27 mouse cellular contexts compared by ENCODE assay signal in the genomic region with DNA sequence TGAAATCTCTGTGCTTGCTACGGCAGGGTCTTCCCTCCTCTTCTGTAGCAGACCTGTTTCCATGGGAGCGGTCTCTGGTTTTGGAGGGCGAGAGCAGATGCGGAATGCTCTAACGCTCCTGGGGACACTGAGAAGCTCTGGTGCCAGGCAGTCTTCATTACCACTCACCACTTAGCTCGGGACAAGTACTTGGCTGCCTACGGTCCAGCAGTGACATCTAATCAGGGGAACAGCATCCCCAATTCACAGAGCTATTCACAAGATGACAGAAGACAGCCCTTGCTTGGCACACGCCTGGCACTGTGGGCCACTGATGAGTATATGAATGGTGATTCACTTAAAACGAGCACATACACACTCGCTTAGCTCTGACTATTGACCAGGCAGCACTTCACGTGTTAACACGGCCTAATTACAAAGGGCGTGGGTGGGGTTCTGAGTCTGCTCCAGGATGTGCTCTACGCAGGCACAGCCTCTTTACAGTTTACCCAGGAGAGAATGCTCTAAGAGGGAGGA. TPM values are rescaled to one million over a fixed set of nuclear protein-coding genes. Genes with fewer than 3 reads are reported as not detected.
DNase-seq lines count a peak whose midpoint lies in the region; ATAC-seq and TF ChIP-seq lines count a peak whose summit lies in the region.
"Had no signal": no experiment of that assay in that cellular context is flagged by ENCODE, and none has a peak within 500 bp of the region (broad histone marks: within the 10 kb centered on the region; RNA-seq: fewer than 3 reads in every experiment).

No protein-coding gene starts in this region.

- TF ChIP-seq EP300 in heart, postnatal 0 days (IDR thresholded peaks at IDR 0.05; ENCODE audit: low read depth): no peak
- no peak for TF ChIP-seq EP300 in stomach, postnatal 0 days (optimal IDR thresholded peaks at IDR 0.05)

- no peaks in the 10 kb centered on the region for H3K27me3 ChIP-seq in heart, embryonic 12.5 days (replicated peaks)
- no peaks in the 10 kb centered on the region for H3K27me3 ChIP-seq in heart, postnatal 0 days (ENCODE audit: control insufficient read depth, insufficient read depth, low read length)
- no peaks in the 10 kb centered on the region for H3K27me3 ChIP-seq in stomach, postnatal 0 days (ENCODE audit: control insufficient read depth, insufficient read depth, low read length)
- H3K27me3 ChIP-seq in hindbrain, embryonic 16.5 days (replicated peaks; ENCODE audit: control insufficient read depth, insufficient read depth, low read length): no peaks in the 10 kb centered on the region
- H3K27me3 ChIP-seq: CH12.LX; embryonic facial prominence, embryonic 13.5 days; forebrain, embryonic 12.5 days; forebrain, embryonic 15.5 days; heart, embryonic 13.5 days; hindbrain, embryonic 13.5 days had no signal

- TF ChIP-seq CTCF in heart, postnatal 0 days (IDR thresholded peaks at IDR 0.05; ENCODE audit: low read depth): no peak
- no peak for TF ChIP-seq CTCF in stomach, postnatal 0 days (IDR thresholded peaks at IDR 0.05; ENCODE audit: low read depth)

- H3K9me3 ChIP-seq in heart, embryonic 12.5 days (replicated peaks): no peaks in the 10 kb centered on the region
- H3K9me3 ChIP-seq in heart, postnatal 0 days (replicated peaks; ENCODE audit: control insufficient read depth, low read length): no peaks in the 10 kb centered on the region
- no peaks in the 10 kb centered on the region for H3K9me3 ChIP-seq in stomach, postnatal 0 days (ENCODE audit: control insufficient read depth, low read length)
- H3K9me3 ChIP-seq in hindbrain, embryonic 16.5 days (ENCODE audit: control insufficient read depth, low read length): no peaks in the 10 kb centered on the region
- H3K9me3 ChIP-seq: embryonic facial prominence, embryonic 10.5 days; embryonic facial prominence, embryonic 13.5 days; forebrain, embryonic 12.5 days; forebrain, embryonic 15.5 days; heart, embryonic 13.5 days; hindbrain, embryonic 10.5 days; hindbrain, embryonic 13.5 days had no signal

- ATAC-seq in heart, embryonic 12.5 days (ENCODE audit: insufficient number of reproducible peaks, low FRiP score): no peak
- ATAC-seq in heart, postnatal 0 days (ENCODE audit: insufficient read depth, low read depth): peak; percentile 69
- peak; percentile 82 for ATAC-seq in stomach, postnatal 0 days (ENCODE audit: low FRiP score, low TSS enrichment)
- ATAC-seq in hindbrain, embryonic 16.5 days: no peak
- ATAC-seq: forebrain, embryonic 15.5 days; intestine, postnatal 0 days had no signal

- 77% methylated on average over 14 of the region's 14 CpGs for WGBS in heart, embryonic 12.5 days
- WGBS in heart, postnatal 0 days: 52% methylated on average over 14 of the region's 14 CpGs
- WGBS in stomach, postnatal 0 days: 86% methylated on average over 14 of the region's 14 CpGs
- WGBS in hindbrain, embryonic 16.5 days: 77% methylated on average over 14 of the region's 14 CpGs

- DNase-seq in heart, adult 18-20 months: peak; percentile 23 to 67
- peak; percentile 45 for DNase-seq in heart, postnatal 0 days (ENCODE audit: low spot score)
- no peak for DNase-seq in heart, adult 8-10 months (ENCODE audit: low spot score)
- DNase-seq in MN1 (ENCODE audit: low spot score): peak; percentile 72
- DNase-seq in stomach, postnatal 0 days (ENCODE audit: low spot score): peak; percentile 34
- DNase-seq: adrenal gland, adult 8-10 months; adrenal gland, postnatal 25 days; B cell, adult 2 months; cerebellum, adult 11-12 months; cerebellum, adult 8-10 months; cerebellum, postnatal 10 days; cerebellum, postnatal 36 days; embryo, embryonic 11 days; gastrocnemius, postnatal 25 days; kidney, adult 2 months had no signal

- H3K9ac ChIP-seq in heart, embryonic 12.5 days: no peak overlapping the region
- H3K9ac ChIP-seq in heart, postnatal 0 days (replicated peaks; ENCODE audit: low read depth, low read length): no peak overlapping the region
- H3K9ac ChIP-seq in stomach, postnatal 0 days (ENCODE audit: low read length): no peak overlapping the region
- no peak overlapping the region for H3K9ac ChIP-seq in hindbrain, embryonic 16.5 days (ENCODE audit: low read depth, low read length)
- H3K9ac ChIP-seq: embryonic facial prominence, embryonic 13.5 days; forebrain, embryonic 12.5 days; forebrain, embryonic 15.5 days; heart, embryonic 13.5 days; hindbrain, embryonic 13.5 days had no signal

- H3K4me3 ChIP-seq in heart, embryonic 12.5 days: no peak overlapping the region
- no peak overlapping the region for H3K4me3 ChIP-seq in heart, postnatal 0 days (ENCODE audit: low read depth, low read length)
- H3K4me3 ChIP-seq in stomach, postnatal 0 days (ENCODE audit: low read depth, low read length): no peak overlapping the region
- H3K4me3 ChIP-seq in hindbrain, embryonic 16.5 days (ENCODE audit: low read length): no peak overlapping the region
- H3K4me3 ChIP-seq: embryonic facial prominence, embryonic 10.5 days; embryonic facial prominence, embryonic 13.5 days; erythroblast, embryonic 14.5 days; forebrain, embryonic 12.5 days; forebrain, embryonic 15.5 days; heart, embryonic 13.5 days; hindbrain, embryonic 10.5 days; hindbrain, embryonic 13.5 days had no signal

- H3K4me1 ChIP-seq in heart, embryonic 12.5 days (replicated peaks): peaks cover 9% of the 10 kb centered on the region
- peaks cover 4% of the 10 kb centered on the region; the same call in 1 of the 2 replicates for H3K4me1 ChIP-seq in heart, postnatal 0 days (ENCODE audit: control insufficient read depth, insufficient read depth)
- no peaks in the 10 kb centered on the region for H3K4me1 ChIP-seq in stomach, postnatal 0 days (replicated peaks; ENCODE audit: control insufficient read depth, insufficient read depth)
- no peaks in the 10 kb centered on the region for H3K4me1 ChIP-seq in hindbrain, embryonic 16.5 days (ENCODE audit: control insufficient read depth, insufficient read depth, low read depth, low read length)
- H3K4me1 ChIP-seq: embryonic facial prominence, embryonic 13.5 days; forebrain, embryonic 12.5 days; forebrain, embryonic 15.5 days; hindbrain, embryonic 10.5 days; hindbrain, embryonic 13.5 days had no signal

- H3K36me3 ChIP-seq in heart, embryonic 12.5 days: peaks cover 53% of the 10 kb centered on the region
- peaks cover 39% of the 10 kb centered on the region for H3K36me3 ChIP-seq in heart, postnatal 0 days (replicated peaks; ENCODE audit: control insufficient read depth, insufficient read depth, low read length)
- no peaks in the 10 kb centered on the region for H3K36me3 ChIP-seq in stomach, postnatal 0 days (ENCODE audit: control insufficient read depth, insufficient read depth, low read length)
- H3K36me3 ChIP-seq in hindbrain, embryonic 16.5 days (ENCODE audit: control insufficient read depth, insufficient read depth, low read length): peaks cover 8% of the 10 kb centered on the region

- no peak overlapping the region for H3K27ac ChIP-seq in heart, embryonic 12.5 days (ENCODE audit: poor library complexity, severe bottlenecking)
- peak overlapping the region; percentile 40 for H3K27ac ChIP-seq in heart, postnatal 0 days (ENCODE audit: low read depth)
- H3K27ac ChIP-seq in stomach, postnatal 0 days (replicated peaks): no peak overlapping the region
- no peak overlapping the region for H3K27ac ChIP-seq in hindbrain, embryonic 16.5 days (ENCODE audit: low read depth, low read length)
- H3K27ac ChIP-seq: embryonic facial prominence, embryonic 10.5 days; embryonic facial prominence, embryonic 13.5 days; forebrain, embryonic 12.5 days; forebrain, embryonic 15.5 days; heart, embryonic 13.5 days; hindbrain, embryonic 10.5 days; hindbrain, embryonic 13.5 days had no signal

- no peak overlapping the region for H3K4me2 ChIP-seq in heart, embryonic 12.5 days
- no peak overlapping the region for H3K4me2 ChIP-seq in heart, postnatal 0 days (ENCODE audit: low read depth, low read length)
- H3K4me2 ChIP-seq in stomach, postnatal 0 days (replicated peaks; ENCODE audit: low read depth): no peak overlapping the region
- H3K4me2 ChIP-seq in hindbrain, embryonic 16.5 days (ENCODE audit: low read length): no peak overlapping the region
- H3K4me2 ChIP-seq: embryonic facial prominence, embryonic 13.5 days; forebrain, embryonic 12.5 days; forebrain, embryonic 15.5 days; heart, embryonic 13.5 days; hindbrain, embryonic 13.5 days had no signal

RNA-seq across cellular contexts. Expression of gene Tbc1d7, which starts 19.2 kb away (rescaled TPM):
- total RNA-seq in heart, adult 18-20 months (2021): 10 to 100 TPM; 26.7 to 34.9 TPM
- 50.9 and 52.3 TPM in 2 replicates for polyA plus RNA-seq in heart, embryonic 12.5 days (2016; fragmentation: Nextera tagmentation; extraction: Ambion mirVana)
- total RNA-seq in heart, postnatal 0 days (2014; rRNA removed; ENCODE audit: low replicate concordance): 14.8 and 32.9 TPM in 2 replicates
- polyA plus RNA-seq in heart, postnatal 0 days (2015; fragmentation: Nextera tagmentation; extraction: Ambion mirVana): 70.5 and 73.4 TPM in 2 replicates
- total RNA-seq in heart, adult 8-10 months (2022): 10 to 100 TPM; 30.4 to 34.8 (median 33.0) TPM
- 30.9 and 31.3 TPM in 2 replicates for polyA plus RNA-seq in stomach, postnatal 0 days (2015; fragmentation: Nextera tagmentation; extraction: Ambion mirVana)
- 85.3 and 86.0 TPM in 2 replicates for polyA plus RNA-seq in hindbrain, embryonic 16.5 days (2015; fragmentation: Nextera tagmentation; extraction: Ambion mirVana)

Comparison
In these comparisons a context has a peak if more than half of its experiments do, and no peak if none do; other contexts are left out.
1. ATAC-seq: peak in heart, postnatal 0 days (single experiment) and stomach, postnatal 0 days (single experiment); none in heart, embryonic 12.5 days (single experiment) and hindbrain, embryonic 16.5 days (single experiment).